Mouse (Mus musculus) brown adipose tissue, adult 24 weeks (tissue): ENCODE data around the gene Lrp2. TPM values are rescaled to one million over a fixed set of nuclear protein-coding genes. Genes with fewer than 3 reads are reported as not detected.
"Not testable (repeated sequence)": the region's sequence is repeated elsewhere in the genome, so short reads cannot be mapped to it uniquely, and the experiment has no call there.

Experiments used
- H3K27ac ChIP-seq: fragments of 200-500 bp; replicated peaks from 2 replicates; pipeline ENCODE4 v1.5.1; 2012; ENCODE audit warnings: low read depth, mild to moderate bottlenecking, low read length
- H3K4me1 ChIP-seq: fragments of 200-500 bp; 2 replicates; pipeline ENCODE4 v1.6.1; 2012; ENCODE audit warnings: low read length, mixed read lengths; ENCODE audit not compliant: control insufficient read depth, insufficient read depth, insufficient read length
- H3K4me3 ChIP-seq: fragments of 200-500 bp; 2 replicates; pipeline ENCODE4 v1.5.1; 2012; ENCODE audit warnings: low read depth, mild to moderate bottlenecking, low read length, moderate library complexity; ENCODE audit not compliant: insufficient read depth
- polyA plus RNA-seq: library from polyadenylated mRNA; stranded (reverse); fragments of >200 nt; gene quantifications from 2 replicates; pipeline ENCODE4 v1.2.4, GENCODE M21; 2012; ENCODE audit not compliant: missing spikeins, insufficient read depth, insufficient read length

Gene Lrp2
- polyA plus RNA-seq, 1 experiment, result not detected

DNA sequence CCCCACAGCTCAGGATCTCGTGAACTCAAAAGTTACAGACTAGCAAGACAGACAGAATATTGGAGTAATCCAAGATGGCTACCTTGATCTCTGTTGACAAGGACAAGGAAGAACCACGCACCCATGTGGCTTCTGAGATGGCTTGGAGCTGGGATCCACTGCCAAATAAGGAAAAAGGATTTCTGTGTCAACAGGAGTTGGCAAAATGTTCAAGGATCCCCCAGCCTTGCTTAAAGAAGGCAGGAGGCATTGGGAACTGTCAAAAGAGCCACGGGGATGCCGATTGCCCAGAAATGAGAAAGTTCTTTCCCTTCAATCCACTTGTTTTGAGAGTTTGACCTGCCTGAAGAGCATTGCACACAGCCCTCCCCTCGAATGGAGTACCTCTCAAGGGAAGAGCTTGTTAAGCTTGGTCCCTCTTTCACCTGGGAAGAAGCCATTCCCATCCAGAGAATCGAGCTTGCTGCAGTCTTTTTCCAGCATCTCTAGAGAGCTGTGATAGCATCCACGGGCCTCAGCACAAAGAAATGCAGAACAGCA lies 6.2 kb upstream of the Lrp2 start:
- Histone ChIP-seq H3K27ac (no peak overlapping the region), H3K4me3 (no peak overlapping the region), H3K4me1 (no peaks in the 10 kb centered on the region)

DNA sequence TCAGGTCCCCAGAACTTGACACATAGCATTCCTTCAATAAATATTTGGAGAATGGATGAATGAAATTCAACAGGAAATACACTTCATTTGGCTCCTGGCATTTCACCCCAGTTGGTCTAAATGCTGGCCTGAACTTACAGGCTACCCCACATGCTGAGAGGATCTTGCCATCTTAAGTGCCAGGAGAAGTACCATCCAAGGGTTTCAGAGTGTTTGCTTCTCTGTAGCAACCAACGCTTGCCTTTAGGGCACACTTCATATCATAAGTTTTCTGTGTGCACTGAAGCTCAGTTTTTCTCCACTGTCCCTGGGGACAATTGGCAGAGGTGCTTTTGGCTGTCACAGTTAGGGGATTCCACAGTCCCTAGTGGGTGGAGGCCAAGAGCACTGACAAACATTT lies 4.7 kb upstream of the Lrp2 start:
- Histone ChIP-seq H3K27ac (no peak overlapping the region), H3K4me3 (no peak overlapping the region), H3K4me1 (peaks cover 4% of the 10 kb centered on the region)

- no peak overlapping the region for H3K27ac ChIP-seq
- peaks cover 4% of the 10 kb centered on the region for H3K4me1 ChIP-seq
- no peak overlapping the region for H3K4me3 ChIP-seq
Measured at GRCm38 (mm10) chr2:69587896-69588295, 2.0 kb upstream of the Lrp2 start.

DNA sequence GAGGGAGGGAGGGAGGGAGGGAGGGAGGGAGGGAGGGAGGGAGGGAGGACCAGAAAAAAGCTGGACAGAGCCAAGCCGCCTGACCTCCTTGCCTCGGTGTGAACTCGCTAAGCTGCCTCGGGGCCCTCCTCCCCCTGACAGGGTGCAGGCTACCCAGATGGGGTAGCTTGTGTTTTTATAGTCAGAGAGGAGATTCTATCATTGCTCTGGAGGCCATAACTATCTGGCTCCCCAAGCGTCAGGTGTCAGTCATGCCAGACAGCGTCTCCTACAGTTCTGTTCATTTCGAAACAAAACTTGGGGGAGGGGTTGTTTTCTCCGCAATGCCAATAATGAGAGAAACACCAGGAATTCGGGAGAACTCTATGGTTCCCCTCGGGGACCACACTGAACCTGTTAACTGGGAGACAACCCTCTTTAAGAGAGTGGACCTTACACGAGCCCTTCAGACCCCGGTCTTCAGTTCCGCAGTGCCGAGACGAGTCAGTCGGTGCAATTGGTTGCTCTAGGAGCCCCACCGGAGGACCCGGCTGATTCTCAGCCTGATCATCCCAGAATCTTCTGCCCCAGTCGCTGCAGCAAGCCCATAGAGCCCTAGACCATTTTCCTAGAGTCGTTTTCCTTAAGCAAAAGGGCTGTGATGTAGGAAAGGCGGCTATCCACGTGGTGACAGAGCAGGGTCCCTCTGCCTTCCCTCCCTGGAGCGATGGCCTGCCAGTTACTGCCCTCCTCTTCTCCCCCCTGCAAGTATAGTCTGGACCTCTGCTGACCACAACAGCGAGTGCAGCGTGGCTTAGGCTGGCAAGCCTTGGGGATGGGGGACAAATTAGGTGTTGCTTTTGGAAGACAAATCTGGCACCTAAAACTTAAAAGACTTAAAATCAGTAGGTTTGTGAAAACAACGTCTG lies 1.2 kb upstream of the Lrp2 start:
- Histone ChIP-seq H3K4me1 (peaks cover 4% of the 10 kb centered on the region), H3K27ac (no peak overlapping the region), H3K4me3 (peak overlapping the region; percentile 30)

GRCm38 (mm10) chr2:69585191-69585885 lies 527 bp downstream of the Lrp2 start:
- H3K4me3 ChIP-seq, result peak overlapping the region; percentile 19; the same call in 1 of the 2 replicates
- no peak overlapping the region for H3K27ac ChIP-seq
- H3K4me1 ChIP-seq, result peaks cover 4% of the 10 kb centered on the region

GRCm38 (mm10) chr2:69584117-69584933 lies 1.5 kb downstream of the Lrp2 start:
- H3K4me3 ChIP-seq, result no peak overlapping the region
- no peak overlapping the region for H3K27ac ChIP-seq

DNA sequence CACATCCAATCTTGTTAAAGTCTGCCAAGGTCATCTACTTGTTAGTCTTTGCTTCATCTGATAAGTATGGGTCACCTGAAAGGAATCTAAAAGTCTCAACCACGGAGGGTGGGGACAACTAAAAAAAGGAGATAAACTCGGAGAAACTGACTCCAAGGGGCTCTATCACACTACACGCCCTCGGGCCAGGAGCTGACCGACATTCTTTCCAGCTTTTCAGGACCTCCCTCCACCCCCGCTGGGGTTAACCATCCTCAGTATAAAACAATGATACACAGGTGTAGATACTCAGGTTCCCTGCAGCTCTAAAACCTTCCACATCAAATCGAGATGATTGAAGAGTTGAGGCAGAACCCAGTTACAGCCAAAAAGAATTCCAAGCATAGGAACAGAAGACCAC lies 3.0 kb downstream of the Lrp2 start:
- no peak overlapping the region for H3K27ac ChIP-seq
- H3K4me1 ChIP-seq, result peaks cover 4% of the 10 kb centered on the region
- no peak overlapping the region for H3K4me3 ChIP-seq

More at GRCm38 (mm10) chr2:69584117-69584933, 1.5 kb downstream of the Lrp2 start:
- peaks cover 4% of the 10 kb centered on the region for H3K4me1 ChIP-seq

DNA sequence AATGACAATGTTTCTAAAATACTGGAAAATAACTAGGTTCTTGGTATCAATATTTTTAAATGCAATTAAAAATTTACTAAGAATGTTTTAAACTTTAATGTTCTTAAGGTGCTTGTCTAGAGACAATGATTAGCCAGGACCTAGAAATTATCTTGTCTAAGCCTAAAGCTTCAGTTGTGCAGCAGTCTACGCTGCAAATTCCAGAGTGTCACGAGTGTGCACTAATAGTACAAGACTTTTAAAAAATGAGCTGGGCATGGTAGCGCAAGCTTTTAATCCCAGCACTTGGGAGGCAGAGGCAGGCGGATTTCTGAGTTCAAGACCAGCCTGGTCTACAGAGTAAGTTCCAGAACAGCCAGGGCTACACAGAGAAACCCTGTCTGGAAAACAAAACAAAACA lies 3.8 kb downstream of the Lrp2 start:
- H3K4me1 ChIP-seq, H3K27ac ChIP-seq, H3K4me3 ChIP-seq: not testable (repeated sequence)

- H3K4me3 ChIP-seq, result no peak overlapping the region
- no peak overlapping the region for H3K27ac ChIP-seq
- H3K4me1 ChIP-seq, result no peaks in the 10 kb centered on the region
Measured at GRCm38 (mm10) chr2:69580091-69580490, 5.8 kb downstream of the Lrp2 start.

DNA sequence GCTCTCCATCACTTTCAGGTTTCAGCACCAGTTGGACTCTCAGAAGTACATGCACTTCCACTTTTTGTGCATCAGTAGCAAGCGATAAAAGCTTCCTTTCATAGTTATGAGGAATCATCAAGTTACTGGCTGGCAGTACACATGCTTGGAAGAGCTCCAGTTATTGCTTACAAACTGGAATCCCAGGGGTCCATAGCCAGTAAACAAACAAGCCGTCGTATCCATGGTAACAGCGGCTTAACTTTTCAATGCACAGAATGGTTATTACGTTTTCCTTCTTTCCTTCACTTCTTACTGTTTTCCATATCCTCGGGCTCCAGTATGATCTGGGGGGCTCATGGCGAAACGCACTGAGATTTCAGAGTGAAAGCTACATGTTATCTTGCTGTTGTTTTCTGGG lies 7.7 kb downstream of the Lrp2 start:
- H3K4me1 ChIP-seq, result no peaks in the 10 kb centered on the region
- H3K4me3 ChIP-seq, result no peak overlapping the region
- no peak overlapping the region for H3K27ac ChIP-seq

DNA sequence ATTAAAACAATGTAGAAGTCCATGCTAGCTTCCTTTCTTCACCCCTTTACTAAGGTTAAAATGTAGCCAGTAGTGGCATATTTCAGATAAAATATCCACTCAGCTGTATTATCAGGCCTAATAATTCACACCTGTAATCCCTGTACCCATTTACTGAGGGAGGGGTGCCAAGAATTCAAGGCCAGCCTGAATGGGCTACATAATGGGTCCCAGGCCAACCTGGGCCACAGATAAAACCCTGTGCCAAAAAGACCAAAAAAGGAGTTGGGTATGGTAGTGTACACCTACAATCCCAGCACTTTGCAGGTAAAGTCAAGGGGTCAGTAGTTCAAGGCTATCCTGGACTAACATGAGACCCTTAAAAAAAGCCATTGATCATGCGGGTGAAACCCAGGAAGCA lies 9.3 kb downstream of the Lrp2 start:
- no peak overlapping the region for H3K27ac ChIP-seq
- H3K4me1 ChIP-seq, result no peaks in the 10 kb centered on the region
- no peak overlapping the region for H3K4me3 ChIP-seq

GRCm38 (mm10) chr2:69574934-69575333 lies 10.9 kb downstream of the Lrp2 start:
- no peaks in the 10 kb centered on the region for H3K4me1 ChIP-seq
- H3K4me3 ChIP-seq, result no peak overlapping the region
- no peak overlapping the region for H3K27ac ChIP-seq

GRCm38 (mm10) chr2:69574261-69574660 lies 11.6 kb downstream of the Lrp2 start:
- Histone ChIP-seq H3K4me1 (no peaks in the 10 kb centered on the region), H3K27ac (no peak overlapping the region), H3K4me3 (no peak overlapping the region)

GRCm38 (mm10) chr2:69573733-69574054 lies 12.2 kb downstream of the Lrp2 start:
- no peak overlapping the region for H3K27ac ChIP-seq
- H3K4me3 ChIP-seq, result no peak overlapping the region
- no peaks in the 10 kb centered on the region for H3K4me1 ChIP-seq
